ENCODE assay signal across 9 mouse cellular contexts in the genomic region with DNA sequence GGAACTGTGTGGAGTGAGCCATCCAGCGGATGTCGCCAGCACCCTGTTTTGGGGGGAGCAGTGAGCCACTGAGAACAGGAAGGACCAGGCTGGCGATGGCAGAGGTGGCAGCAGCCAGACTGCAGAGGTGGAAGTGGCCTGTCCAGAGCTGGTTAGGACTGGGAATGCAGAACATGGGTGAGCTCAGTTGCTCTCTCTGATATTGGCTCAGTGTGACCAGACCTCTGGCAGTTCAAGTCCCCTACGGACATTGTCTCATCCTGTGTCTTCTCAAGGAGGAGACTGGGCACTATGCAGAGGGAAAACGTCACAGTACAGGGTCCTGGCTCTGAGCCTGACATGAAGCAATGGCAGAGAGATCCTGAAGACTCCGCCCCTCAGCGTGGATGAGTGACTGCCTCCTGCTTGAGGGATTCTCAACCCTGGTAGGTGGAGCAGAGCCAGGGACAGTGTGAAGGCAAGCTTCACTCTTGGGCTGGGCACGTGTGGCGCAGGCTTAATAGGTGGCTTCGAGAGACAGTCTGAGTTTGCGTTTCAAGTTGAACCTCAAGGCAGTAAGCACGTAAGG. TPM values are rescaled to one million over a fixed set of nuclear protein-coding genes. Genes with fewer than 3 reads are reported as not detected.
DNase-seq lines count a peak whose midpoint lies in the region; ATAC-seq lines count a peak whose summit lies in the region.
"Had no signal": no experiment of that assay in that cellular context is flagged by ENCODE, and none has a peak within 500 bp of the region (broad histone marks: within the 10 kb centered on the region; RNA-seq: fewer than 3 reads in every experiment).

No protein-coding gene starts in this region.

- DNase-seq in gastrocnemius, adult 18-20 months (ENCODE audit: low spot score) = peak; percentile 41
- DNase-seq in gastrocnemius, postnatal 36 days = no peak
- peak; percentile 49 for DNase-seq in left cerebral cortex, postnatal 4 days
- DNase-seq in left cerebral cortex, adult 9 months (ENCODE audit: low spot score in 2 of 2) = no peak
- DNase-seq in skeletal muscle tissue, adult 2 months (ENCODE audit: low read depth, low spot score) = peak; percentile 50
- DNase-seq in frontal cortex, adult 2 months (ENCODE audit: extremely low spot score in 1 of 2, low spot score in 1 of 2) = no peak

- intact Hi-C loops in gastrocnemius, postnatal 36 days (cut with DNase I) = no loop called here
- intact Hi-C loops in left cerebral cortex, postnatal 4 days (cut with DNase I) = no loop called here

- ATAC-seq in granulocyte monocyte progenitor cell, adult 5-6 weeks (replicated peaks; ENCODE audit: poor library complexity, severe bottlenecking) = peak; percentile 25; the same call in 1 of the 2 replicates
- no peak for ATAC-seq in megakaryocyte-erythroid progenitor cell, adult 5-6 weeks (replicated peaks; ENCODE audit: low FRiP score, low TSS enrichment, poor library complexity, severe bottlenecking)
- ATAC-seq: intestine, postnatal 0 days had no signal

RNA-seq across cellular contexts. Expression of a gene that starts 11.5 kb away (rescaled TPM):
- 10 to 100 TPM; 27.5 to 35.0 TPM for total RNA-seq in gastrocnemius, adult 18-20 months (2021)
- 10 to 100 TPM; 23.6 to 28.3 TPM for total RNA-seq in gastrocnemius, postnatal 36 days (2021)
- total RNA-seq in left cerebral cortex, postnatal 4 days (2021) = 100 to 1,000 TPM; 494 to 507 TPM
- total RNA-seq in granulocyte monocyte progenitor cell, adult 5-6 weeks (2014; fragmentation: Nextera tagmentation) = 0.90 and 3.0 TPM in 2 replicates
- 3.0 and 3.2 TPM in 2 replicates for total RNA-seq in granulocyte monocyte progenitor cell, adult 5-6 weeks (2017)
- 30.8 and 31.2 TPM in 2 replicates for total RNA-seq in megakaryocyte-erythroid progenitor cell, adult 5-6 weeks (2014; fragmentation: Nextera tagmentation)
- 23.3 and 30.4 TPM in 2 replicates for total RNA-seq in megakaryocyte-erythroid progenitor cell, adult 5-6 weeks (2017)
- 310 and 338 TPM in 2 replicates for polyA plus RNA-seq in frontal cortex, adult 2 months (2012; rRNA removed)

Comparison
In these comparisons a context has a peak if more than half of its experiments do, and no peak if none do; other contexts are left out.
1. DNase-seq: peak in gastrocnemius, adult 18-20 months (single experiment), left cerebral cortex, postnatal 4 days (single experiment) and skeletal muscle tissue, adult 2 months (single experiment); none in gastrocnemius, postnatal 36 days (0 of 2), left cerebral cortex, adult 9 months (0 of 2) and frontal cortex, adult 2 months (0 of 2).
2. RNA of a gene that starts 11.5 kb away (total RNA-seq): 494 to 507 TPM in left cerebral cortex, postnatal 4 days; 27.5 to 35.0 TPM in gastrocnemius, adult 18-20 months, 23.3 to 31.2 TPM in megakaryocyte-erythroid progenitor cell, adult 5-6 weeks, 23.6 to 28.3 TPM in gastrocnemius, postnatal 36 days and 0.90 to 3.2 TPM in granulocyte monocyte progenitor cell, adult 5-6 weeks; every median in the first group is over 10 times any median in the second.